Mouse (Mus musculus) forebrain, embryonic 16.5 days (tissue): ENCODE data around the gene Cit. TPM values are rescaled to one million over a fixed set of nuclear protein-coding genes. Genes with fewer than 3 reads are reported as not detected.

Source experiments
- ATAC-seq: fragments of 200-750 bp; cut with Nextera tagmentation; 2 replicates; pipeline ENCODE4 v1.8.0; 2017; ENCODE audit warnings: mild to moderate bottlenecking, moderate library complexity
- H3K27ac ChIP-seq: fragments of 300-500 bp; sonication (generic); 2 replicates; pipeline ENCODE4 v1.5.1; 2014; ENCODE audit warnings: low read length, control low read depth
- H3K27me3 ChIP-seq: fragments of 300-500 bp; sonication (generic); replicated peaks from 2 replicates; pipeline ENCODE4 v1.6.1; 2014; ENCODE audit warnings: low read length; ENCODE audit not compliant: control insufficient read depth, insufficient read depth
- H3K36me3 ChIP-seq: fragments of 300-500 bp; sonication (generic); 2 replicates; pipeline ENCODE4 v1.6.1; 2014; ENCODE audit not compliant: control insufficient read depth, insufficient read depth
- H3K4me1 ChIP-seq: fragments of 300-500 bp; sonication (generic); replicated peaks from 2 replicates; pipeline ENCODE4 v1.6.1; 2014; ENCODE audit warnings: low read length; ENCODE audit not compliant: control insufficient read depth, insufficient read depth
- H3K4me2 ChIP-seq: fragments of 300-500 bp; sonication (generic); 2 replicates; pipeline ENCODE4 v1.6.1; 2014; ENCODE audit warnings: mild to moderate bottlenecking, low read length, control low read depth
- H3K4me3 ChIP-seq: fragments of 300-500 bp; sonication (generic); replicated peaks from 2 replicates; pipeline ENCODE4 v1.5.1; 2014; ENCODE audit warnings: mild to moderate bottlenecking, low read length, control low read depth
- H3K9ac ChIP-seq: fragments of 300-500 bp; sonication (generic); replicated peaks from 2 replicates; pipeline ENCODE4 v1.6.1; 2014; ENCODE audit warnings: low read depth, low read length, control low read depth
- H3K9me3 ChIP-seq: fragments of 300-500 bp; sonication (generic); 2 replicates; pipeline ENCODE4 v1.6.1; 2016; ENCODE audit warnings: low read length; ENCODE audit not compliant: control insufficient read depth
- WGBS: fragments of 180-500 bp; shearing (Covaris S2); extraction: QIAGEN DNeasy Blood & Tissue Kit; methylation state at CpG from one replicate; pipeline ENCODE4 v1.1.7; 2014; 5-methylcytosine and 5-hydroxymethylcytosine counted together
- polyA plus RNA-seq: library from polyadenylated mRNA; unstranded; fragments of >200 nt; fragmentation: Nextera tagmentation; extraction: Ambion mirVana; gene quantifications from 2 replicates; pipeline ENCODE4 v1.2.1, GENCODE M21; 2015

Cit gene
- polyA plus RNA-seq, 1 experiment from 2014 or later = 21.0 TPM

DNA sequence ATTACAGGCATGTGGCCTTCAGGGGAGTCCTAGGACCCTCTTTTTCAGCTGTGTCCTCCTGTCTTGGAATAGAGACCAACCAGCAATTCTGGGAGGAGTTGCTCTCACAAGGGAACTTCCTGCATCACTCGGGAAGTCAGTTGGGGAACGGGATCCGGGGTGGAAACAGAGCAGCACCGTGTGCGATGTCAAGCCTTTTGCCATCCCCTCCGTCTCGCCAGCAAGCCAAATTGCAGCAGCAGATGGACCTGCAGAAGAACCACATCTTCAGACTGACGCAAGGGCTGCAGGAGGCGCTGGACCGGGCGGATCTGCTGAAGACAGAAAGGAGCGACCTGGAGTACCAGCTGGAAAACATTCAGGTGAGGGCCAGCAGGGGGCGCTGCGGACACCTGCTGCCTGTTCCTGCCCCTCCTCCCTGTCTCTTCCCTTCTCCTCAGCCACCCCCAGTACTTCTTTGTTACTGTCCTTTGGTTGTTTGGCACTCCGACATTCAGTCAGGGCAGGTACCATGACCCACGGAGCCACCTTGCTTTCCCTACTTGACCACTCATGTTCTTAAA, 134.1 kb downstream of the Cit start:
- no peaks in the 10 kb centered on the region for H3K9me3 ChIP-seq
- H3K36me3 ChIP-seq = no peaks in the 10 kb centered on the region
- H3K4me1 ChIP-seq = no peaks in the 10 kb centered on the region
- 50% methylated on average over 16 of the region's 16 CpGs for WGBS
- ATAC-seq = no peak
- no peak overlapping the region for H3K27ac ChIP-seq
- H3K4me2 ChIP-seq = no peak overlapping the region
- no peaks in the 10 kb centered on the region for H3K27me3 ChIP-seq
- no peak overlapping the region for H3K9ac ChIP-seq
- H3K4me3 ChIP-seq = no peak overlapping the region

GRCm38 (mm10) chr5:115980537-115980936, 135.5 kb downstream of the Cit start:
- no peak overlapping the region for H3K9ac ChIP-seq
- no peak overlapping the region for H3K4me2 ChIP-seq
- no peaks in the 10 kb centered on the region for H3K36me3 ChIP-seq
- 93% methylated on average over 9 of the region's 9 CpGs for WGBS
- H3K4me1 ChIP-seq = no peaks in the 10 kb centered on the region
- H3K27me3 ChIP-seq = no peaks in the 10 kb centered on the region
- no peaks in the 10 kb centered on the region for H3K9me3 ChIP-seq
- no peak overlapping the region for H3K27ac ChIP-seq
- ATAC-seq = no peak
- H3K4me3 ChIP-seq = no peak overlapping the region

- Histone ChIP-seq H3K9ac (no peak overlapping the region), H3K4me2 (no peak overlapping the region), H3K27me3 (no peaks in the 10 kb centered on the region), H3K27ac (no peak overlapping the region), H3K4me3 (no peak overlapping the region), H3K36me3 (no peaks in the 10 kb centered on the region), H3K9me3 (no peaks in the 10 kb centered on the region), H3K4me1 (no peaks in the 10 kb centered on the region)
- 63% methylated on average over 7 of the region's 7 CpGs for WGBS
- no peak for ATAC-seq
Observed at GRCm38 (mm10) chr5:115982671-115983373, 137.7 kb downstream of the Cit start.

DNA sequence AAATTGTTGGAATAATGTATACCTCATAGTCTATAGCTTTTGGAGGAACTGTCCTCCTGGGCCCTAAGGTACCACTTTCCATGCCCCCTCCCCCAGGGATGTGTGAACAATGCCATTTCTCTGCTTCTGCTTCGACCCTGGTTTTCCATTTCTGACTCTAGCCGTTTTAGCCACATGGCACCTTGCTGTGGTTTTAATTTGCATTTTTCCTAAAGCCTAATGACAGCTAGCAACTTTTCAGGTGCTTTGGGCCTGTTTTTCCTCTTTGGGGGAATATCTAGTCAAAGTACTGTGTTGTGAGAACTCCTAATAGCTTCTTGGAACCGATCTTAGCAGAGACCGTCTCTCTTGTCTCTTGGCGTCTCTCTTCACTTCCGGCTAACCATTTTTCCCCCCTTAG, 139.3 kb downstream of the Cit start:
- Histone ChIP-seq H3K9me3 (no peaks in the 10 kb centered on the region), H3K36me3 (no peaks in the 10 kb centered on the region; the same call in 1 of the 2 replicates), H3K27ac (no peak overlapping the region), H3K9ac (no peak overlapping the region), H3K4me2 (no peak overlapping the region), H3K4me1 (no peaks in the 10 kb centered on the region), H3K27me3 (no peaks in the 10 kb centered on the region), H3K4me3 (no peak overlapping the region)
- no peak for ATAC-seq
- whole genome bisulfite sequencing = 90% methylated on average over 6 of the region's 6 CpGs

GRCm38 (mm10) chr5:115985101-115985500, 140.0 kb downstream of the Cit start:
- peaks cover 5% of the 10 kb centered on the region; the same call in 1 of the 2 replicates for H3K36me3 ChIP-seq
- 95% methylated on average over 11 of the region's 11 CpGs for WGBS
- no peak for ATAC-seq

DNA sequence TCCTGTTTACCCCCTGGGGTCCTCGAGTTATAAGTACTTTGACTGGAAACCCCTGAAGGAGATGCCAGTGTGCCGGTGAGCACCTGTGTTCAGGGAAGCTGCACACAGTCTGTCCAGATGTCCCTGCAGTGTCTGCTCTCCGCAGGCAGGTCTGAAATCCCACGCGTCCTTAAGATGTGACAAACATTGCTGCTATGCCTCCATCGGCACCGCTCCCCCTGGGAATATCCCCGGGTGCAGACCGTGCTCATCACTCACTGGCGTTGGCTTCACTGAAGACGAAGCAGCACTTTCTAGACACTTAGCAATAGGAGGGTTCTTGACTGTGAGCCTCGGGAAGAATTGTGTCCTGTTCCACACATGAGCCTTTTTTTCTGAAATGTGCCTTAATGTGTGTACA, 142.2 kb downstream of the Cit start:
- Histone ChIP-seq H3K27ac (no peak overlapping the region), H3K4me2 (no peak overlapping the region), H3K4me3 (no peak overlapping the region), H3K4me1 (no peaks in the 10 kb centered on the region), H3K9ac (no peak overlapping the region), H3K36me3 (peaks cover 18% of the 10 kb centered on the region), H3K9me3 (peaks cover 9% of the 10 kb centered on the region), H3K27me3 (no peaks in the 10 kb centered on the region)
- no peak for ATAC-seq
- 88% methylated on average over 12 of the region's 12 CpGs for WGBS

More at GRCm38 (mm10) chr5:115985101-115985500, 140.0 kb downstream of the Cit start:
- Histone ChIP-seq H3K27me3 (no peaks in the 10 kb centered on the region), H3K9me3 (no peaks in the 10 kb centered on the region), H3K27ac (no peak overlapping the region), H3K4me2 (no peak overlapping the region), H3K4me1 (no peaks in the 10 kb centered on the region), H3K9ac (no peak overlapping the region), H3K4me3 (no peak overlapping the region)

DNA sequence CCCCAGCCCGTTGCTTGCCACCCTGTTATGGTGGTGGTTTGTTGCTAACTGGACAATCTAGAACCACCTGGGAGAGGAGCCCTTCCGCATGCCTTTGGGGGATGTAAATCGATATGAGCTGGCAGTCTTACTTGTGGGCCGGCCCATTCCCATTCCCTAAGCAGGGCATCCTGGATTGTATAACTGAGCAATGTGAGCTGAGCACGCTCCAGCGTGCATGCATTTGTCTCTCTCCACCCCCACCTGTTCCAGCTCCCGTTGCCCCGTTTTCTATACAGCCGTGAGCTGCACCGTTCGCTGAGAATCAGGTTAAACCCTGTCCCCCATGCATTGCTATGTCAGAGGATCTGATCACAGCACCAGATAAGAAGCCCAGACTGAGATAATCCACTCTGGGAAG, 146.6 kb downstream of the Cit start:
- Histone ChIP-seq H3K27me3 (no peaks in the 10 kb centered on the region), H3K4me1 (no peaks in the 10 kb centered on the region), H3K27ac (no peak overlapping the region), H3K4me3 (no peak overlapping the region), H3K36me3 (peaks cover 18% of the 10 kb centered on the region), H3K4me2 (no peak overlapping the region), H3K9me3 (peaks cover 9% of the 10 kb centered on the region), H3K9ac (no peak overlapping the region)
- no peak for ATAC-seq
- 98% methylated on average over 11 of the region's 11 CpGs for WGBS

- no peak overlapping the region for H3K4me3 ChIP-seq
- no peak for ATAC-seq
- WGBS = 84% methylated on average over 15 of the region's 15 CpGs
- H3K9me3 ChIP-seq = peaks cover 9% of the 10 kb centered on the region
- no peak overlapping the region for H3K4me2 ChIP-seq
- H3K27ac ChIP-seq = no peak overlapping the region
- H3K36me3 ChIP-seq = peaks cover 18% of the 10 kb centered on the region
- H3K9ac ChIP-seq = no peak overlapping the region
- H3K4me1 ChIP-seq = no peaks in the 10 kb centered on the region
- no peaks in the 10 kb centered on the region for H3K27me3 ChIP-seq
Observed at GRCm38 (mm10) chr5:115994101-115994500, 149.0 kb downstream of the Cit start.

DNA sequence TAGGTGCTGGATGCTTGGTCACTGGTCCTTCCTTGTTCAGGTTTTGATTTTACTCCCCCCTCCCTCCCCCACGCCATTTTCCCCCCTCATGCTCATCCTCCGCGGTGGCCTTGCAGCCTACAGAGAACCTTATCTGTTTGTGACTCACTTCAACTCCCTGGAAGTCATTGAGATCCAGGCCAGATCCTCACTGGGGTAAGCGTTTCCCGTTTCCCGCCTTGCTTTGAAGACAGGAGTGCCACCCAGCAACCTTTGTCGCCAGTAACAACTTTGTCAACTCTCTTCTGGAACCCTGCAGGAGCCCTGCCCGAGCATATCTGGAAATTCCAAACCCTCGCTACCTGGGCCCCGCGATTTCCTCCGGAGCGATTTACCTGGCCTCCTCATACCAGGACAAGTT, 152.3 kb downstream of the Cit start:
- Histone ChIP-seq H3K9ac (no peak overlapping the region), H3K27me3 (no peaks in the 10 kb centered on the region), H3K27ac (no peak overlapping the region), H3K36me3 (no peaks in the 10 kb centered on the region), H3K4me1 (no peaks in the 10 kb centered on the region), H3K4me3 (no peak overlapping the region), H3K4me2 (no peak overlapping the region), H3K9me3 (no peaks in the 10 kb centered on the region)
- WGBS = 83% methylated on average over 13 of the region's 13 CpGs
- ATAC-seq = no peak
